Mouse (Mus musculus) right cerebral cortex, postnatal 25 days (tissue): Measurements from ENCODE around the gene Btnl4.
"Not testable (repeated sequence)": the region's sequence is repeated elsewhere in the genome, so short reads cannot be mapped to it uniquely, and the experiment has no call there.

Experiments
- DNase-seq: peaks from one replicate; pipeline ENCODE4 v3.0.0; 2022

Btnl4 gene

GRCm38 (mm10) chr17:34477238-34478013, at the start of gene Btnl4:
Gene Btnl4 (minus strand): TSS chr17:34477318.
- not testable (repeated sequence) for DNase-seq

DNA sequence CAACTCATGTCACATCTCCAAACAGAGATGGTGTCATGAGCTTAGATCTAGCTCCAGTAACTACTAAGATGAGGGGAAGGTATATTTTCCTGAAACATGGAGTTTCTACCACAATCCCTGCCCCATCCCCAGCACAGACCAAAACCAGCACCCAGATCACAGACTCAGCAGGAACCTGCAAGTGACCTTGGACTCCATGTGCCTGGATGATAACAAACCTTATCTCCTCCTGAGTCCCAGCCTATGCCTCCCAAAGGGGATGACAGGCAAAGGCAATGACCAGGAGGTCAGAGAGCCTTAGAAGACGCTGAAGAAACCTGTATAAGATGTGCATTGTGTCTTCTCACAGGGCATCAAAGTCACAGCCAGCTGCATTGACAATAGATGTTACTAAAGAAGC, 41.9 kb upstream of the Btnl4 start:
- no peak for DNase-seq

- DNase-seq: not testable (repeated sequence)
These were observed 41.5 kb upstream of the Btnl4 start for GRCm38 (mm10) chr17:34518571-34518970.

- no peak for DNase-seq
These were observed 40.7 kb upstream of the Btnl4 start for GRCm38 (mm10) chr17:34517795-34518194.

GRCm38 (mm10) chr17:34517252-34517651, 40.1 kb upstream of the Btnl4 start, which contains the start of gene Btnl6:
Gene Btnl6 (minus strand): TSS chr17:34517352.
- no peak for DNase-seq

- DNase-seq: no peak
These were observed 39.4 kb upstream of the Btnl4 start for GRCm38 (mm10) chr17:34516514-34516913.

DNA sequence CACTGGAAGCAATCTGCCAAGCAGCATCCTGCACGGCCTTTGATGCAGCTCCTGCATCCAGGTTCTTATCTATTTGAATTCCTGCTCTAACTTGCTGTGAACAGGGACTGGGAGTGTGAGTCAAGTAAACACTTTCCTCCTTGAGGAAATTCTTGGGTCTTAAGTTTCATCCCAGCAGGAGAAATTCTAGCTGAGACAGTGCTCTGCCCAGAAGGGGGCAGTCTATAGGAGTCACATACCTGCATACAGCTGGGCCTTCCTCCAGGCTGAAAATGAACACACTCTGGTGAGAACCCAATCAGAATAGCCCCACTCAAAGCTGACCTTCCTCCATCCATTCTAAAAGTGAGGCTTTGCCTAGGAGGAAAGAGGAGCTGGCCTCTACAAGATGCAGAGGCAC, 34.6 kb upstream of the Btnl4 start:
- not testable (repeated sequence) for DNase-seq

GRCm38 (mm10) chr17:34507591-34507990, 30.5 kb upstream of the Btnl4 start:
- no peak for DNase-seq

- DNase-seq: not testable (repeated sequence)
These were observed 20.6 kb upstream of the Btnl4 start for GRCm38 (mm10) chr17:34497726-34498125.

- not testable (repeated sequence) for DNase-seq
These were observed 20.2 kb upstream of the Btnl4 start for GRCm38 (mm10) chr17:34497319-34497718.

- no peak for DNase-seq
These were observed 19.4 kb upstream of the Btnl4 start for GRCm38 (mm10) chr17:34496539-34496938.

DNA sequence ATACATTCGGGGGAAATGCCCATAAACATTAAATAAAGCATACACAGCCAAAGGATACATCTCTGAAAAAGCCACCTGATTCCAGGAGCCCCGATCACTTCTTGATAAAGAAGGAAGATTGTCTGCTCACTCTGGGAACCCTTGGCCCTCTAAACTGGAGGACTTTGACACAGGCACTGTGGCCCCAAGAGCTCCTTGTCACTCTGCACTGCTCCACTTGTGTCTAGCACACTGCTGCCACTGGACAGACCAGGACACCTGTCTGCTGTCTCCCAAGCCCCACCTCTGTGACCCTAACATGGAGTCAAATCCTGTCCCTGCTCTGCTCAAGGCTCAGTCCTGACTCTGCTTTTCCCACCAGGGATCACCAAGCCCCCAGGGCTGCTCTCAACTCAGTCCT, 18.0 kb upstream of the Btnl4 start:
- DNase-seq: not testable (repeated sequence)

- no peak for DNase-seq
These were observed 15.7 kb upstream of the Btnl4 start for GRCm38 (mm10) chr17:34492796-34493195.

GRCm38 (mm10) chr17:34476427-34476826, 691 bp downstream of the Btnl4 start:
- DNase-seq: no peak

DNA sequence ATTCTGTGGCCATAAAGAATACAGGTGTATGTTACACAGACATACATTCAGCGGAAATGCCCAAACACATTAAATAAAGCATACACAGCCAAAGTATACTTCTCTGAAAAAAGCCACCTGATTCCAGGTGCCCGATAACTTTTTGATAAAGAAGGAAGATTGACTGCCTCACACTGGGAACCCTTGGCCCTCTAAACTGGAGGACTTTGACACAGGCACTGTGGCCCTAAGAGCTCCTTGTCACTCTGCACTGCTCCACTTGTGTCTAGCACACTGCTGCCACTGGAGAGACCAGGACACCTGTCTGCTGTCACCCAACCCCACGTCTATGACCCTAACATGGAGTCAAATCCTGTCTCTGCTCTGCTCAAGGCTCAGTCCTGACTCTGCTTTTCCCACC, 2.1 kb downstream of the Btnl4 start:
- no peak for DNase-seq

DNA sequence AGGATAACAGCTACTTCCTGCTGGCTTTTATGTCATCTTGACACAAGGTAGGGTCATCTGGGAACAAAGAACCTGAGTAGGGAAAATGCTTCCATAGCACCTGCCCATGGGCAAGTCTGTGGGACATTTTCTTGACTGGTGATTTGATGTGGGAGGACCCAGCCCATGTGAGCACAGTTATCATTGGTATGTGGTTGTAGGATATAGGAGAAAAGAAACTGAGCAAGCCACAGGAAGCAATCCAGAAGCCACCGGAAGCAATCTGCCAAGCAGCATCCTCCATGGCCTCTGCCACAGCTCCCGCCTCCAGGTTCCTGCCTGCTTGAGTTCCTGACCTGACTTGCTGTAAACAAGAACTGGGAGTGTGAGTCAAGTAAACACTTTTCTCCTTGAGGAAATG, 6.6 kb downstream of the Btnl4 start:
- no peak for DNase-seq

- not testable (repeated sequence) for DNase-seq
These were observed 11.2 kb downstream of the Btnl4 start for GRCm38 (mm10) chr17:34465906-34466305.

GRCm38 (mm10) chr17:34459255-34459654, 17.9 kb downstream of the Btnl4 start:
- no peak for DNase-seq

DNA sequence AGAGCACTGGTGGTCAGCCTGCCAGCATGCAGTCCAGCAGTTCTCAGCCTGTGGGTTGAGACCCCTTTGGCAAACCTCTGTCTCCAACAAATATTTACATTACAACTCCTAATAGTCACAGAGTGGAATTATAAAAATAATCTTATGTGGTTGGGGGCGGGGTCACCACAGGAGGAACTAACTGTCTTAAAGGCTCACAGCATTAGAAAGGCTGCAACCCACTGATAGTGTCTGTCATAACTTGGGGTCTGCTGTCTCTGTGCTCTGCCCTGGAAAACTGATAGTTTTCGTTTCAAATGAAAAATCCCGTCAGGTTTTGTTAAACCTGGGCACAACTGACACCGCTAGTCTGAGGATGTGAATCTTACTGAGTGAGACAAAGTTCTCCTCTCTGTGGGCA, 19.4 kb downstream of the Btnl4 start:
- DNase-seq: no peak

GRCm38 (mm10) chr17:34448473-34449041, 28.6 kb downstream of the Btnl4 start:
- no peak for DNase-seq

DNA sequence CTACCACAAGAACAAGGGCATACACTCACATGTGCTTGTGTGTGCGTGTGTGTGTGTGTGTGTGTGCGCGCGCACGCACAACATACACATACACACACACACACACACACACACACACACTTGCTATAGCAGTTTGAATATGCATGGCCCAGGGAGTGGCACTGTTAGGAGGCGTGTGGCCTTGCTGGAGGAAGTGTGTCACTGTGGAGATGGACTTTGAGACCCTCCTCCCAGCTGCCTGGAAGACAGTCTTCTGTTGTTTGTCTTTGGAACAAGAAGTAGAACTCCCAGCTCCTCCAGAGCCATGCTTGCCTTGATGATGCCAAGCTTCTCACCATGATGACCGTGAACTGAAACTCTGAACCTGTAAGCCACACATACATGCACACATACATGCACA, 35.1 kb downstream of the Btnl4 start:
- no peak for DNase-seq

DNA sequence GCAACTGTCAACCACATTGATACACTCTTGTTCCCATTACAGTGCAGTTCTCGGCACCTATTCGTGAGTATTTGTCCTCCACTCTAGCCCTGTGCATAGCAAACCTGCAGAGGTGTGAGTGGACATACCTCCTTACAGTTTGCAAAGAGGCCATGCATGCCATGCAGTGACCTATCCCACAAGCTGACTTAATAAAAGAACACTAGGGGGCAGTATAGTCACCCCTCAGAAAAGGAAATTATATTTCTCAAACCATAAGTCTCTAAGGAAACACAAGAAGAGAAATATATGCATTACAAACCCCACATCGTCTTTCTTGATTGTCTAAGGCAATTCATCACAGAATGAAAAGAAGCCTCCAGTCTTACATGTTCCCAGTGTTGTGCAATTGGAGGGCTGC, 37.3 kb downstream of the Btnl4 start:
- no peak for DNase-seq

DNA sequence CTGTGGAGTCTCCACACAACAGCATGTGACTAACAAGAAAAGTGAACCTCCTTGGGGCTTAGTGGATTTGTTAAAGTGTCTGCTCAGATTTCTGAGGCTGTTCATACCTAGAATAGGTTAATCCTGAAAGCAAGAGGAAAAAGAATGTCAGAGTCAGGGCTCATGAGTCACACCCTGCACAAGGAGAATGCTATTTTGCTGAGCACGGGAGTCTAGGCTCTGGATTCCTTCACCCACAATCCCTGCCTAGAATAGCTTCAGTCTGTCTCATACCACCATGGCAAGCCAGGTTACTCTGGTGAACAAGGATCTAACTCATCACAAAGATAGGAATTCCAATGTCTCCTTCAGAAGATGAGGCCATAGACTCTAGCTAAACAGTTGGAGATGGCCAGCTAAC, 38.5 kb downstream of the Btnl4 start:
- DNase-seq: no peak

- no peak for DNase-seq
These were observed 39.5 kb downstream of the Btnl4 start for GRCm38 (mm10) chr17:34437606-34438005.

DNA sequence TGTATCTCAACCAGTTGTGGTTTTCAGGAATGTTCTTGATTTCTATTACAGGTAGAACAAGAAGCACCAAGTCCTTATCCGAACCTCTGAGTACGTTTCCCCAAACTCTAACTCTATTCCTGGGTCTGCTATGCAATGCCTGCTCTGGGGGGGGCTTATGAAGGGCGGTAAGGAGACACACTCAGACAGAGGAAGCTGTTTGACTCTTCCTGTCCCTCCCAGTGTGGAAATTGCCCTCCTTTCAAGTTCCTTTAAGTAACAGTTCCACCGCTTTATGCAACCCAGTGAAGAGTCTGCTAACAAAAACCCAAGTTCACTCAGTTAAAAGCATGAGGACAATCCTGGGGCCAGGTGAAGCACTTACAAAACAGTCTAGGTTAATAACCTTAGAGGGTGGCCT, 40.0 kb downstream of the Btnl4 start:
- DNase-seq: no peak
